Mouse (Mus musculus): ENCODE results near the gene Dnlz.

Gene Dnlz

DNA sequence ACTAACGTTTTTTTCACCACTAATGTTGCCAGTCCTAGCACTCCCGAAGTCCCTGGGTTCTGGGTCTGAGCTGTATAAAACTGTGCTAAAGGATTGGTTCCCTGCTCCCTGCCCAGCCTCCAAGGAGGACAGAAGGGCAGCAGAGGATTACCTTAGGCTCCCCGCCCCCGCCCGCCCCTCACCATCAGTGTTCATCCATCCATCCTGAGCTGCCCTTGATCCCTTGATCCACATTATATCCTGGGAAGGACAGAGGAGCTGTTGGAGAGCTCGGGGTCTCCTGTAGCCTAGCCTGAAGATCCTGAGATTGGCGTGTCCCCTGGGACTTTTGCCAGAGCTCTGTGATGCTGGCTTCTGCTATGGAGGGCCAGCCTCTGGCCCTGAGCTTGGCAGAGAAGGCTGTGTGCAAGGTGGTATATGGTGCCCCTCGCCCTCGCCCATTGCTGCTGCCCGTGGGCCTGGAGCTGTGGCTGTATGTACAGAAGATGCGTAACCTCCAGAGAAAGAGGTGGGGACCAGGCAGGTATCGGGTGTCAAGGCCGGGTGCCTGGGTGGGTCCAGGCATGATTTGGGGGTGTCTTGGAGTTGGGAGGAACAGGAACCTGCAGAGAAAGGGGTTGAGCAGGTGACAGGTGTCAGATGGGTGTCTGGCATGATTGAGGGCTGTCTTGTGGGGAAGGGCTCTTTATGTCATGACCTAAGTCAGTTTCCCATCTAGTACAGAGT is 32.2 kb downstream of the Dnlz start:
- DNase-seq (ENCODE audit: low spot score), result no peak

DNA sequence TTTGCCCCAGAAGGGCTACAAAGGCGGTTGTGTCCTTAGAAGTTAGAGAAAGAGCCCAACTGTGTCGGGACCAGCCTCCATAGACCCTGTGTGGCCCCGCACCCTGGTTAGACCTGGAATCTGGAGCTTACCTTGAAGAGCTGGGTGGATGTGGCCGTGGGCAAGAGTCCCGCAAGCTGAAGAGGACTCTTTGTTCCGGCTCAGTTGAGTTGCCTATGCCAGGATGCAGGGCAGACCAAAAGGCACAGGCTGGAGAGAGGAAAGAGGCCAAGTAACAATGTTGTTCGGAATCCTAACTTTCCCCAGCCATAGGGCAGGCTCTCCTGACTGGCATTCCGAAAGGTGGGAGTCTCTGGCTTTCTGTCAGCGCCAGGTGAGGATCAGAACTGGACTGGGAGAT is 32.8 kb downstream of the Dnlz start:
- DNase-seq (ENCODE audit: low spot score), result no peak

DNA sequence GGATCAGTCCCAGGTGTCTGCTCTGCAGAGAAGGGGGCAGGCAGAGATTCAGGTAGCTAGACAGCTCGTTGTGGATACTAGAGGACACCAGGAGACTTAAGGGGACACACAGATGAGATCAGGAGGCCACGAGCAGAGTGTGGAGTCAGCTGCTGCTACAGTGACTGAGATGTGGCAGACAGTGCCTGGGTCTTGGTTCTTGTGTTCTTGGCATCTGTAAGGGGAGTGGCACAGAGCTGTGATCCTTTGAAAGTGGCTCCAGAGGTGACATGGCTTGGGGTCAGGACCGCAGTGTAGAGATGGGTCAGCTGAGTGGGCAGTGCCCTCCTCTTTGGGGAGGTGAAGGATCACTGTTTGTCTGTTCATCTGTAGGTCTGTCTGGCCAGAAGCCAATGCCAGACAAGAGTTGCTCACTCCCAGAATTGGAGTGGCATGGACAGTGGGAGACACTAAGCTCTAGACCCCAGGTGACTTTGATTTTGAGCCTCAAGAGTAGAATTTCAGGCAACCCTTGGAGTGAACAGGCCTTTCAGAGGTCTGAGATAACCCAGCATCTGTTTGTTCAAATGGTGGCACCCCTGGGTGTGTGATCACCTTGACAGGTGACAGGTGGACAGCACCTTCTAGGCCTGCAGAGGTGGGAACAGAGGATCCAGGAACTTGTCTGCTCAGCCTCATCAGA is 33.8 kb downstream of the Dnlz start:
- DNase-seq (ENCODE audit: low spot score), result no peak

DNA sequence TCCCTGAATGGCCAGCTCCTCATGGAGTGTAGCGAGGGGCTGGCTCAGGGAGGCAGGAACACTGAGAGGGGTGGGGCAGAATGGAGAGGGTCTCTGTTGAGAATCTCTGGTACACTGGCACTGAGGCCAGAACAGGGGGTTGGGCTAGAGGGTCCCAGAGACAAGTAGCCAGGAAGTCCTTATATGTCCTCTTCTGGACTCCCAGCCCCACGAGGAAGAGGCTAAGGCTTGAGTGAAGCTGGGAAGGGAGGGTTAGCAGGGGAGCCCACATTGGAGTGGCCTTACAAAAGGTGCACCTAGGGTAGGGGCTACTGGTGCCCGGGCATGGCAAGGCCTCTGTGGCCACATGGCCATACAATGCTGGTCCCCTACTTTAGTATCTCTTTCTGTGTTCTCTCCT is 34.5 kb downstream of the Dnlz start:
- no peak for DNase-seq (ENCODE audit: low spot score)

DNA sequence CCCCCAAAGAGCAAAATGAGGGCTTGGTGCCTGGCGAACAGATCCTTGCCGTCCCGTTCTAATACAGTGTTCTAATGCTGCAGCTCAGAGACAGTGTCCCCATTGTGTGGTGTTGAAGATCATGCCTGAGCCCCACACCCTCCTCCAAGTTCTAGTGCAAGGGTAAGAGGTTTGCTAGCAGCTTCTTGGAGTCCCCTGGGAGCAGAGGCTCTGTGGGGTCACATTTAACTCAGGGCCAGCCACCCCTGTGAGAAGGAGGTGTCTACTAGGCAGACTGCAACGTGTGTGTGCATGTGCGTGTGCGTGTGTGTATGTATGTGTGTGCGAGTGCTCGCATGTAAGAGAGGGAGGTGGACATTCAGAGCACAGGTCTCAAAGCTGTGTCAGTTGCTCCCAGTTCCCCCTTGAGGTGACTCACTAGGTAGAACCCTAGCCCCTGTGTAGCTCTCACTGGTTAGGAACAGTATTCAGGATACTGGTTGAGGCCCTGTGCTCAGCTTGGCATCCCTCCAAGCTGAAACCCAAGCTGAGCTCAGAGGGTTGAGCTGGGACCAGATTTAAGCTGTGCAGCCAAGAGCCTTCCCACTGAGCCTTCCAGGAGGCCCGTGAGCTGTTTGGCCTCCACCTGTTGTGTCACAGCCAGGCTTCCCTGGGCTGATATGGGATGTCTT is 35.2 kb downstream of the Dnlz start:
- DNase-seq (ENCODE audit: low spot score), result no peak

DNA sequence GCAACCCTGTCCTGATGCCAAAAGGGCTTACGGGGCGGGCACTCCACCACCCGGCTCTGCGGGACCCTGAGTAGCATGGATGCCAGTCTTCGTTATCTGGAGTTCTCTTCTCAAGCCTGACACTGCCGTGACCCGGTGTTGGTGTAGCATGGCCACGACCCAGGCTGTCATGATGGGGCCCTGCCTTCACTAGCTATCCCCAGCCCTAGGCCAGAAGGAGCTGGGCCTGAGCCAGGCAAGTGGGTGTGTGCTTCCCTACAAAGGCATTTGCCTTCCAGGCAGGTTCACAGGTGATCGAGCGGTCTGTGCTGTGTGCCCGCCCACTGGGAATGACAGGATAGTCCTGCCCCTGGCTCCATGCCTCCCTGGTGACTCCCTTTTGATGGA is 36.0 kb downstream of the Dnlz start:
- no peak for DNase-seq (ENCODE audit: low spot score)

DNA sequence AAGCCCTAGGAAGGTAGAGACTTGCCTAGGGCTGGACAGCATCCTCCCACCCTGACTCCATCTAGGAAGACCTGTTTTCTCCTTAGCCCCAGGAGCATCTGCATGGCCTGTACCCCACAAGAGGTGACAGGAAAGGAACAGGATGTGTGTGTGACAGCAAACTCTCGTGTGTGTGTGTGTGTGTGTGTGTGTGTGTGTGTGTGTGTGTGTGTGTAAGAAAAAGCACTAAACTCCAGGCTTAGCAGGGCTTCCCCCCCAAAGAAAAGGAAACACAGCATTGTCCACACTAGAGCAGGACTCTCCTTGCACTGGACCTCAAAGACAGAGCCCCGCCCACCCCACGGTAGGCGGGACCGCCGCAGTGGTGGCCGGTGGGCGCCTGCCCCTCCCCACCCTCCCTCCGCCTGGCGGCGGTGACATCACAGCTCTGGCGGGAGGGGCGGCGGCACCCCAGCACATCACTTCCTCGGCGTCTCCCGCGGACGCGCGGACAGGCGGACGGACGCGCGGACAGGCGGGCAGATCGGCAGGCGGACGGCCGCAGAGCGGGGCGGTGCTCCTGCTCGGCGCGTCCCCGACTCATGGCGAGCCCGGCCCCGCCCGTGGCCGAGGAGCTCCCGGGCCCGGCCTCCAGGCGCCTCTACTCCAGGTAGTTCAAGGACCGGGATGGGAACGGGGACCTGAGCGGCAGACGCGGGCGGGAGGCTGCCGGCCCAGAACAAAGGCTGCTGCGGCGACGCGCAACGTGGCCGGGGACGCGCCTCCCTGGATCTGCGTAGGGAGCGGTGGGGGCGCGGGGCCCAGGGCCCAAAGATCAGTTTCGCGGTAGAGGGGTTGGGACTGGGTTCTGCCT is 36.6 kb downstream of the Dnlz start, which contains the start of gene Gpsm1:
Gene Gpsm1, plus strand, starts transcription at position 444 of the 853 bp plus-strand sequence.
- peak; percentile 86 for DNase-seq (ENCODE audit: low spot score)

DNA sequence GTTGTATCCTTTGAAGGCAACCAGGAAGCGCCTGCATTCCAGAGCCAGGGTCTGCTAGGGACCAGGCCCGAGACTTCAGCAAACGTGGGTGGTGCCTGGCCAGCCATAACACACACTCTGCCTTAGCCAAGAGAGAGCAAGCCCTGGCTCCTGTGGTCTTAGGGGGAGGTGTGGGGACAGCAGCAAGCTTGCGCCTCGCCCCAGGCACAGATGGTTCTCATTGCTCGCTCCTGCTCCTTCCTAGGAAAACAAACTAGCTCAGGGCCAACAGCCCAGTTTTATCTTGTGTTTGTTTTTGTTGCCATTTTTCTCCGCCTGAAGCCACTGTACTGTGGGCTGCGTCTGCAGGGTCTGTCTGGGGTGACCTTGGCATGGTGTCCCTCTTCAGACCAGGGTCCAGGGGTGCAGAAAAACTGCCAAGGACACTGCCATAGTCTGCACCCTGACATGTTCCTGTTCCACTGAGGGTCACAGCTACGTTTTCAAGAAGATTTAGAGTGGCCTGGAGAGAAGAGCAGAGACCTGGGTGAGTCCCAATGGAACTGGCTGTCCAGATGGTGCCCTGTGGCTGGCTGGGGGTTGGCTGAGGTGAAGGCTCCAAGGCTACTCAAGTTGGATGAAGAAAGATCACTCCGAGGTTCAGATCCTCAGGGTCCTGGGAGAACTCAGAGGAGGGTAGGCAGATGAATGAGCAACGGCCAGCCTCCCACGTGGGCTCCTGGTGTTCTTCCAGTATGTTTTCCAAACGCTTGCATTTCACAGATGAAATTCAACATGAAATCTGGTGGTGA is 37.4 kb downstream of the Dnlz start:
- DNase-seq (ENCODE audit: low spot score), result no peak

DNA sequence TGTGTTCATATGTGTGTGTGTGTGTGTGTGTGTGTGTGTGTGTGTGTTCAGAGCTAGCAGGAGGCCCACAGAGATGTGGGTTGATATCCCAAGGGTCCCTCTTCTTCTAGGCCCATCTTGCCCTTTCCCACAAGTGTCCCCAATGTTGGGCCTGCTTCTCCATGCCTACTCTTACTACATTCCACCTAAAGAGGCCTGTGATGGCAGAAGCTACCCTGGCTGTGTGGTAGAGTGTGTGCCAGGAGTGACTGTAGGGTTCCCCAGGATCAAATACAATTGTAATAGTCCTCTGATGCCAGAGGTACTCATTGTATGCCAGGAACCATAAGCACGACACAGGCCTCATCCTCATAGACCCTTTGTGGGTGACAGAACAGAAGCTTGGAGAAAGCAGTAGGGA is 38.5 kb downstream of the Dnlz start:
- DNase-seq (ENCODE audit: low spot score), result no peak

DNA sequence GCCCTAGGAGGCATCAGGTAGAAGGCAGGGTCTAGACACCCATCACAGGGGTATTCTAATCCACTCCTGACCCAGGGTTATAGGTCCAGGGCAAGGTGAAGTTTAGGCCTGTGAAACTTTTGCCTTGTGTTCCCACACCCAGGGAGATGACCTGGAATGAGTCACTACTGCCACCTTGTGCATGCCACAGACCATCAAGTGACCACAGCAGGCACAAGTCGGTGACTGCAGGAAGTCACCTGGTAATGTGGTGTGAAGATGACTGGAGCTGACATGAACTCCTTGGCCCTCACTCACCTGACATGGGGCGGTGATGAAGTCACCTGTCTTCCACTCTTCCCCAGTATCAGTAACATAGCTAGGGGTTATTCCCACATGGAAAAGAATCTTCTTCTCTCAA is 39.1 kb downstream of the Dnlz start:
- no peak for DNase-seq (ENCODE audit: low spot score)

DNA sequence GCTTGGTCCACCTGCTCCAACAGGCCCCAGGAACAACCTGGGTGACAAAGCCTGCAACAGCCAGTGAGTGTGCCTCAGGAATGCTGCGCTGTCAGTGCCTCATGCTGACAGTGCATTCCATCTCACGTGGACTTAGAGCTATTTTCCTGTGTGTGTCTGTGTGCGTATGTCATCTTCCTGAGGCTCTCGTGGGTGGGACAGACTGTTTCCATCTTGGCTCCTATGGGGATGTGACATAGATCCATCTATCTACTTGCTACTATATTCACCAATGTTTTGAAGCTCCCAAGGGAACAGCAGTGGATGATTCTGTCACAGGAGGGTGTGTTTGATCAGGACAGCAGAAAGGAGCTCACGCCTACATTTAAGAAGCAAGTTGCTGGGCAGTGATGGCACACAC is 40.0 kb downstream of the Dnlz start:
- no peak for DNase-seq (ENCODE audit: low spot score)

DNA sequence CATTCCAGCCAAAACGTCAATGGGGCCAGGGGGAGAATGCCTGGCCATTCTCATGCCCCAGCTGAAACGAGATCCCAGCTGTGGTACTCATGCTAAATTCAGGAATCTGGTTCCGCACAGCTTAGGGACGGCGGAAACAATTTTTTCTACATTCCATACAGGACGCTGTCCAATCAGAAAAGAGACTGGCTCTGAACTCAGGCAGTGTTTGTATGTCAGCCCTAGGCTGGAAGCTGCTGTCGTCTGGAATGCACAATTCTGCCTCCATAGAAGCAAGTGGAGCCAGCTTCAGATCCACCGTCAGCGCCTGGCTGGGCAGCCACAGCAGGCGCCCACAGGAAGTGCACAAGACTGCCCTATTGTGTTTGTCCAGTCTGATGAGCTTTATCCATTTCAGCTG is 42.2 kb downstream of the Dnlz start:
- DNase-seq (ENCODE audit: low spot score), result peak; percentile 76

DNA sequence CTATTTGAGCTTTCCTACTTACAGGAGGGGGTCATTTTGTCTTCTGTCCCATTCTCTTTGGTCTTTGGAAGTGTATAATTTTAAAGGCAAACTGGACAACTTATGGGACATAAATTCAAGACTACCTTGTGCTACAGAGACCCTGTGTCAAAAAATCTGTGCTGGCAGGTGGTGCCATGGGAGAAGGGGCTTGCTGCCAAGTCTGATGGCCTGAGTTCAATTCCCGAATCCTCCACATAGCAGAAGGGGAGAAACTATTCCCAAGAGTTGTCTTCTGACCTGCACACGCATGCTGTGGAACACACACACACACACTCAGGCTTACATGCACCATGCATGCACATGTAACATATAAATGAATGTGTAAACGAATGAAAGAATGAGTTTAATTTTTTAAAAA is 45.2 kb downstream of the Dnlz start:
- no peak for DNase-seq (ENCODE audit: low spot score)

DNA sequence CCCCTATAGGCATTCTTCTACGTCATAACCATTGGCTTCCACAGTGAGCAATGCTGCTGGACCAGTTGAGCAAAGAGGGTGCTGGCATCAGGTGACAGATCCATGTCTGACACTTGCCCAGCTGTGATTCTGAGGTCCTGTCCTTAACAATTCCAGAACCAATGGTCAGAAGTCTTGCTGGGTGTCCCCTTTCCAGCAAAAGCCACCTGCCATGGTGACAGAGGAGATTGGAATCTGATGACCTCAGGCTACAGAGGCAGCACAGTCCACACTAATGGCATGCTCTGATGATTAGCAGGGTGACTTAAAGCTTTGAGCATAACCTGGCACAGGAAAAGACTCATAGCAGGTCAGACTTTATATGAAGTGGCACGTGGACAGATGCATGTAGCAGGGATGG is 46.4 kb downstream of the Dnlz start:
- DNase-seq (ENCODE audit: low spot score), result no peak

DNA sequence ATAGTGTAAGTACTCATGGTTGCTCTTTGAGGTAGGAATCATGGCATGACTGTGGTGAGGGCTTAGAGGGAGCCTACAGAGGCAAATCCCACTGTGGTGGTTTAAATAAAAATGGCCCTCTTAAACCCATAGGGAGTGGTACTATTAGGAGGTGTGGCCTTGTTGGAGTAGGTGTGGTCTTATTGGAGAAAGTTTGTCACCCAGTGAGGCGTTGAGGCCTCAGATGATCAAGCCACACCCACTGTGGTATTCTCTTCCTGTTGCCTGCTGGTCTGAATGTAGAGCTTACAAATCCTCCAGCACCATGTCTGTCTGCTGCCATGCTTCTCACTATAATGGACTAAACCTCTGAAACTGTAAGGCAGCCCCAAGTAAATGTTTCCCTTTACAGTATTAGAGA is 47.2 kb downstream of the Dnlz start:
- DNase-seq (ENCODE audit: low spot score), result no peak

DNA sequence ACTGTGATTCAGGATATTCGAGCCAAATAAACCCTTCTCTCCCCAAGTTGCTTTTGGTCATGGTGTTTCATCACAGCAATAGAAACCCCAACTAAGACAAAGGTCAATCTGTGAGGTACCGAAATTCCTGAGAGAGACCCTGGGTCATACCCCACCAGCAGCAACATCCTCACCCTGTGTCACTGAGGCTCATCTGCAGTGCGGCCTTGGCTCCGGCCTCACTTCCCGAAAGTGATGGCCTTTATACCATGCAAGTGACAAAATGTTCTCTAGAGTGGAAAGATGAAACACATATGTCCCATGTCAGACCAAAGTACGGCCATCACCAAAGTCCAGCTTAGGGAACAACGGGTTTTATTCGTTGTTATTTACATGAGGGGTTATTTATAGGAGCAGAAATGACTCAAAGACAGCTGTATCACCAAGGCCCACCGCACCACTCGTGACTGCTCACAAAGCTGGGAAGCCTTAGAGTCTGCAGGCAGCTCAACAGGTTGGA is 49.9 kb downstream of the Dnlz start:
- DNase-seq (ENCODE audit: low spot score), result no peak

DNA sequence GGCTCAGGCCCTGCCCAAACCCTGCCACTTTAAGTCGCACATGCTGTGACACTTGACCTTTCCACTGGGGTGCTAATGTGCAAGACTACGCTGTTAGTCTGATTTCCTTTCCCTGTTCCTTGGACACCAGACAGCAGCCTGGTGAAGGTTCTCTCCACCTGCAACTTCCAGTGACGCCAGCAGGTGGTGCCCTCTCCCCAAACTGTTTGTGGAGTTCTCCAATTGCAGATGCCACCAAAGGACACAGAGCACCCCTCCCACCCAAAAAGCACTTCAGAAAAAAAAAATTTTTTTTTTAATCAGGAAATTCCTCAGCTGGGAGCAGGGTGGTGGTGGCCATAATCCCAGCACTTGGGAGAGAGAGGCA is 51.1 kb downstream of the Dnlz start:
- peak; percentile 94 for DNase-seq (ENCODE audit: low spot score)

DNA sequence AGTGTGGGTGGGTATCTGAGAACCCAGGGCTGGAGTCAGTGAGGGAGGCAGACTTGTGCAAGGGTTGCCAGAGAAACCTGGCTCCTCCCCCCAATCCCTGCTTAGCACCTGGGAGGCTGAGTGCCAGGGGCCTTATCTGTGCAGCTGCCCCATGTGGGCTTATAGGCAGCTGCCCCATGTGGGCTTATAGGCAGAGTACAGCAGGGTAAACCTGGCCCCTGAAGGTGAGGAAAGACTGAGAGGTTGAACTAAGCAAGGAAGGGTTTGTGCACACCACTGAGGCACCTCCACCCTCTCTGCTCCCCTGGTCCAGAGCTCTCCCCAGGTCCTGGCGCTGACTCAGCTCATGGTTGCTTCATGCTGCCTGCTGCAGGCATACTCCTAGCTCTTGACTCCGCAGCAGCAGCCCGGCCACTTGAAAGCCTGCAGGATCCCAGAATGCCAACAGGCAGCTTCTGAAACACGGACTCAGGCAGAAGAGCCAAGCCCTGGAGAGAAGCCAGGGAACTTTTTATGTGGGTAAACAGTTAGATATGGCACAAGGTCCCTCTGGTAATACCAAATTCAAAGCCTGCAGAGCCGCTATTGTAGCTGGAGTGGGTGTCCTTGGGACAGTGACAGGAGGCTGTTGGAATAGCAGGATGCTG is 51.6 kb downstream of the Dnlz start:
- DNase-seq (ENCODE audit: low spot score), result peak; percentile 19

DNA sequence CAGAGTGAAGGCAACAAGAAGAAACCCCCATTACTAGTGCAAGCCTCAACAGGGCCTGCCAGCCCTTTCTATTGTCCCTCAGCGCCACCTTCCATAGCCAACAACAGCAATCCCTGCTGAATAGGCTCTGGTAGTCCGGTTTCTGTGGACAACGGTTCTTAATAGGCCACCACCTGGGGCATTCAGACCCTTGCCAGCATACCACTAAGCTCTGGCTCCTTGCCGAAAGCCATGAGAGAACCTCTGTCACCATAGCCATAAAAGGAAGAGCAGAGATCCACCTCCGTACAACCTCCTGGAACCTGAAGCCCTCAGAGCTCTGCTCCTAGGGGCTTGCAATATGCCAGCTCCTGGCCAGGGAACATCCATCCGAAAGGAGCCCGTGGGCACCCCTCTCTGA is 52.6 kb downstream of the Dnlz start:
- peak; percentile 41 for DNase-seq (ENCODE audit: low spot score)

DNA sequence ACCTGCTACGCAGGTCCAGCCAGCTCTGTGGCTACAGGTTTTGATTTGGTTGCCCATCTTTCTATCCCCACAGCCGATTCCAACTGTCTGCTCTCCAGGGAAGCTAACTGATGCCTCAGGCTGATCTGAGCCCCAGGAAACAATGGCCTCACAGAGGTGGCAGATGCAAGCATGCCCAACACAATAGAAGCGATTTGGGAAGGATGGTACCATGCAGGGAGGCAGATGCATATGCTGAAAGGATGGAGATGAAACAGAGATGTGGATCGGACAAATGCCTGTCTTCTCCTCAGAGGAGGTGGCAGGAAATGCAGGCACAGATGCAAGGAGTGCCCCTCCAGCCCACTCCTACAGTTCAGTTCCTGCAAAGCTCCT is 53.1 kb downstream of the Dnlz start:
- peak; percentile 71 for DNase-seq (ENCODE audit: low spot score)

All from retina, embryonic 14.5 days (tissue).